Mouse (Mus musculus) heart, embryonic 14.5 days (tissue): Measurements from ENCODE around the gene Gm20716. TPM values are rescaled to one million over a fixed set of nuclear protein-coding genes. Genes with fewer than 3 reads are reported as not detected.

ENCODE experiments used
- ATAC-seq: fragments of 200-750 bp; cut with Nextera tagmentation; 2 replicates; pipeline ENCODE4 v1.8.0; 2017; ENCODE audit warnings: low read depth, moderate TSS enrichment; ENCODE audit not compliant: insufficient number of reproducible peaks, insufficient read depth, low FRiP score
- H3K27ac ChIP-seq, 2 experiments: fragments of 200-500 bp in 1 of 2; fragments of 300-500 bp in 1 of 2; sonication (generic) in 1 of 2; replicated peaks in 1 of 2; 2 replicates each; pipeline ENCODE4 v1.5.1; 2012 to 2014; ENCODE audit warnings: low read depth in 2 of 2, low read length in 2 of 2, control low read depth in 1 of 2, mild to moderate bottlenecking in 1 of 2, mixed read lengths in 1 of 2; ENCODE audit not compliant: control insufficient read depth in 1 of 2, insufficient read depth in 1 of 2
- H3K27me3 ChIP-seq: fragments of 300-500 bp; sonication (generic); 2 replicates; pipeline ENCODE4 v1.6.1; 2014; ENCODE audit warnings: mild to moderate bottlenecking, low read length, control low read depth; ENCODE audit not compliant: control insufficient read depth, insufficient read depth
- H3K36me3 ChIP-seq: fragments of 300-500 bp; sonication (generic); 2 replicates; pipeline ENCODE4 v1.6.1; 2014; ENCODE audit warnings: mild to moderate bottlenecking, control low read depth, low read length, mixed read lengths; ENCODE audit not compliant: control insufficient read depth, insufficient read depth
- H3K4me1 ChIP-seq, 2 experiments: fragments of 200-500 bp in 1 of 2; fragments of 300-500 bp in 1 of 2; sonication (generic) in 1 of 2; 2 replicates each; pipeline ENCODE4 v1.6.1; 2012 to 2014; ENCODE audit warnings: low read length in 2 of 2, control low read depth in 1 of 2, mixed read lengths in 1 of 2; ENCODE audit not compliant: control insufficient read depth in 2 of 2, insufficient read depth in 2 of 2
- H3K4me2 ChIP-seq: fragments of 300-500 bp; sonication (generic); 2 replicates; pipeline ENCODE4 v1.6.1; 2014; ENCODE audit warnings: mild to moderate bottlenecking, low read length
- H3K4me3 ChIP-seq, 2 experiments: fragments of 200-500 bp in 1 of 2; fragments of 300-500 bp in 1 of 2; sonication (generic) in 1 of 2; 2 replicates each; pipeline ENCODE4 v1.5.1; 2012 to 2014; ENCODE audit warnings: low read length in 2 of 2, mild to moderate bottlenecking in 2 of 2, control low read depth in 1 of 2, low read depth in 1 of 2, moderate library complexity in 1 of 2; ENCODE audit not compliant: control insufficient read depth in 1 of 2, insufficient read depth in 1 of 2
- H3K9ac ChIP-seq: fragments of 300-500 bp; sonication (generic); 2 replicates; pipeline ENCODE4 v1.6.1; 2014; ENCODE audit warnings: mild to moderate bottlenecking, low read length
- H3K9me3 ChIP-seq: fragments of 300-500 bp; sonication (generic); 2 replicates; pipeline ENCODE4 v1.6.1; 2016; ENCODE audit warnings: low read length, control low read depth; ENCODE audit not compliant: control insufficient read depth
- WGBS: fragments of 180-500 bp; shearing (Covaris S2); extraction: QIAGEN DNeasy Blood & Tissue Kit; methylation state at CpG from one replicate; pipeline ENCODE4 v1.1.7; 2014; 5-methylcytosine and 5-hydroxymethylcytosine counted together
- polyA plus RNA-seq: library from polyadenylated mRNA; unstranded; fragments of >200 nt; fragmentation: Nextera tagmentation; extraction: Ambion mirVana; gene quantifications from 2 replicates; pipeline ENCODE4 v1.2.1, GENCODE M21; 2014

The Gm20716 gene
- polyA plus RNA-seq, 1 experiment from 2014 or later, result 18.2 TPM

- Histone ChIP-seq H3K36me3 (no peaks in the 10 kb centered on the region), H3K4me3 (peak overlapping the region; percentile 11 to 14), H3K4me2 (peak overlapping the region; percentile 49), H3K4me1 (peaks cover 15 to 26% of the 10 kb centered on the region in 2 experiments), H3K9me3 (no peaks in the 10 kb centered on the region), H3K9ac (peak overlapping the region; percentile 30; the same call in 1 of the 2 replicates), H3K27ac (peak overlapping the region; percentile 84 to 91), H3K27me3 (no peaks in the 10 kb centered on the region)
- 17% methylated on average over 14 of the region's 14 CpGs for WGBS
- ATAC-seq, result peak; percentile 86
These were observed 75.9 kb downstream of the Gm20716 start for GRCm38 (mm10) chr2:168154090-168154881.

GRCm38 (mm10) chr2:168149241-168149640 is 80.9 kb downstream of the Gm20716 start:
- no peaks in the 10 kb centered on the region for H3K9me3 ChIP-seq
- H3K27ac ChIP-seq, result no peak overlapping the region
- no peaks in the 10 kb centered on the region for H3K27me3 ChIP-seq
- no peak overlapping the region for H3K4me3 ChIP-seq
- H3K36me3 ChIP-seq, result no peaks in the 10 kb centered on the region
- H3K4me1 ChIP-seq, result peaks cover 17% of the 10 kb centered on the region in 2 experiments
- WGBS, result 87% methylated on average over 8 of the region's 8 CpGs
- no peak for ATAC-seq
- no peak overlapping the region for H3K9ac ChIP-seq
- H3K4me2 ChIP-seq, result no peak overlapping the region

GRCm38 (mm10) chr2:168147722-168148432 is 82.3 kb downstream of the Gm20716 start:
- H3K4me2 ChIP-seq, result no peak overlapping the region
- no peaks in the 10 kb centered on the region for H3K27me3 ChIP-seq
- H3K9me3 ChIP-seq, result no peaks in the 10 kb centered on the region
- no peak overlapping the region for H3K27ac ChIP-seq
- no peaks in the 10 kb centered on the region for H3K36me3 ChIP-seq
- peaks cover 12% of the 10 kb centered on the region in 2 experiments for H3K4me1 ChIP-seq
- WGBS, result 79% methylated on average over 22 of the region's 22 CpGs
- ATAC-seq, result no peak
- no peak overlapping the region for H3K9ac ChIP-seq
- H3K4me3 ChIP-seq, result no peak overlapping the region

GRCm38 (mm10) chr2:168145437-168145836 is 84.7 kb downstream of the Gm20716 start:
- no peak overlapping the region for H3K4me3 ChIP-seq
- H3K36me3 ChIP-seq, result no peaks in the 10 kb centered on the region
- no peak overlapping the region for H3K4me2 ChIP-seq
- H3K27me3 ChIP-seq, result no peaks in the 10 kb centered on the region
- no peaks in the 10 kb centered on the region for H3K9me3 ChIP-seq
- no peak overlapping the region for H3K9ac ChIP-seq
- H3K27ac ChIP-seq, result peak overlapping the region; percentile 66 to 67
- peak; percentile 82 for ATAC-seq
- 9% methylated on average over 2 of the region's 2 CpGs for WGBS
- peaks cover 12% of the 10 kb centered on the region in 2 experiments for H3K4me1 ChIP-seq

- Histone ChIP-seq H3K36me3 (no peaks in the 10 kb centered on the region), H3K9ac (no peak overlapping the region), H3K4me3 (no peak overlapping the region), H3K9me3 (no peaks in the 10 kb centered on the region), H3K27ac (no peak overlapping the region), H3K27me3 (no peaks in the 10 kb centered on the region), H3K4me1 (peaks cover 12% of the 10 kb centered on the region in 2 experiments), H3K4me2 (no peak overlapping the region)
- no peak for ATAC-seq
- WGBS, result 47% methylated on average over 5 of the region's 5 CpGs
These were observed 86.4 kb downstream of the Gm20716 start for GRCm38 (mm10) chr2:168143794-168144193.

- Histone ChIP-seq H3K9me3 (no peaks in the 10 kb centered on the region), H3K27ac (no peak overlapping the region), H3K4me3 (no peak overlapping the region), H3K27me3 (no peaks in the 10 kb centered on the region), H3K4me2 (no peak overlapping the region), H3K9ac (no peak overlapping the region), H3K4me1 (no peaks in the 10 kb centered on the region), H3K36me3 (no peaks in the 10 kb centered on the region)
- 69% methylated on average over 15 of the region's 15 CpGs for WGBS
- no peak for ATAC-seq
These were observed 93.0 kb downstream of the Gm20716 start for GRCm38 (mm10) chr2:168137161-168137560.
